Mouse (Mus musculus) neural tube, embryonic 10.5 days (tissue): ENCODE results near the gene Hsd3b4.
"Not testable (repeated sequence)": the region's sequence is repeated elsewhere in the genome, so short reads cannot be mapped to it uniquely, and the experiment has no call there.

Experiments
- DNase-seq: peaks from one replicate; pipeline ENCODE4 v3.0.0-alpha.2; 2017; ENCODE audit warnings: low spot score; ENCODE audit errors: extremely low spot score

The Hsd3b4 gene

DNA sequence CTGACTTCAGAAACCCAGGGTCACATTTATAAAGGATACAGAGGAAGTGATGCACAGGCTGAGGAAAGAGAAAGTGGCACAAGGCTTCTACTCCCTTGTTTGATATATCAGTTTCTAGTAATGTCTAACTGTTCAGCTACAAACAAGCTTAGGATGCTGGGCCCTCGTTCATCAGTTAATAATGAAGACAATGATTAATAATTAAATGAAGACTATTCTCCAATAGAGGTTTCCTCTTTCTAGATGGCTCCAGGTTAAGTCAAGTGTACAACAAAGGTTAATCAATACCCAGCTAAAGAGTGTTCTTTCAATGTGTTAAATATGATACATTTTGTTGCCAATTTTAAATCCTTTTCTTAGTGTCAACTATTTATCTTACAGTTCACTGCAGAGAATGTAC lies at the start of gene Hsd3b4:
TSS of gene Hsd3b4 (minus strand) at position 101 of the 400 bp plus-strand sequence.
- DNase-seq: not testable (repeated sequence)

- DNase-seq: not testable (repeated sequence)
These were observed 40.5 kb upstream of the Hsd3b4 start for GRCm38 (mm10) chr3:98550832-98551231.

- DNase-seq: not testable (repeated sequence)
These were observed 39.9 kb upstream of the Hsd3b4 start for GRCm38 (mm10) chr3:98550215-98550614.

- not testable (repeated sequence) for DNase-seq
These were observed 38.2 kb upstream of the Hsd3b4 start for GRCm38 (mm10) chr3:98548495-98548894.

DNA sequence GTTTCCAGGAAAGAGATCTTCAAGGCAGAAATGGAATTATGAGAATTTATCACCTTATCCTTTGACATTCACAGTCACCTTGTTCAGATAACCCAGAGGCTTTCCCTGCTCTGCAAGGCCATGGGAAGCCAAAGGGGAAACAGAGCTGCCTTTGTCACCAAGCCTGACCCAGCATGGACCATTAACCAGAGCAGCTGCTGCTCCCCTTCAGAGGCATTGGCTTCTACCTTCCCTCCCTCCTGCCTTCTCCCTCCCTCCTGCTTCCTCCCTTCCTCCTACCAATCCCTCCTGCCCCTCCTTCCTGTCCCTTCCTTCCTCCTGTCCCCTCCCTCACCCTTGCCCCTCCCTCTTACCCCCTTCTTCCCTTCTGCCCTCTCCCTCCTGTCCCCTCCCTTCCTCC lies 37.3 kb upstream of the Hsd3b4 start:
- not testable (repeated sequence) for DNase-seq

DNA sequence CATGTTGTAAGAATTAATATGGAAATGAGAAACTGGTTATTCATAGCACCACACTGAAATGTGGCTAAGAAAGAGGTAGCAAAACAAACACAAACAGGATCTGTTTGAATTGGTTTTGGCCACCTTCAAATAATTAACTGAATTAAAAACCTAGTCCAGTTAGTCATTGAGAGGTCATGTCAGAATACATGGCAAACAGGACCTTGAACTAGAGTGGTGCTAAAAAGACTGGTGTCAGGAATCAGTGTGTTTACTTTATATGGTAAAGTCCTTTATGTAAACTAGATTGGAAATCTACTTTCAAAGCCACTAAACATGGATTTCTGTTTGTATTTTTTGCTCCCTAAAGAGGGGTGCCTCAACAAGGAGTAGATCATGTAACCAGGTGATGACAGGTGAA lies 14.7 kb upstream of the Hsd3b4 start:
- not testable (repeated sequence) for DNase-seq

GRCm38 (mm10) chr3:98524552-98524951 lies 14.2 kb upstream of the Hsd3b4 start:
- DNase-seq: not testable (repeated sequence)

- DNase-seq: not testable (repeated sequence)
These were observed 12.5 kb upstream of the Hsd3b4 start for GRCm38 (mm10) chr3:98522779-98523178.

DNA sequence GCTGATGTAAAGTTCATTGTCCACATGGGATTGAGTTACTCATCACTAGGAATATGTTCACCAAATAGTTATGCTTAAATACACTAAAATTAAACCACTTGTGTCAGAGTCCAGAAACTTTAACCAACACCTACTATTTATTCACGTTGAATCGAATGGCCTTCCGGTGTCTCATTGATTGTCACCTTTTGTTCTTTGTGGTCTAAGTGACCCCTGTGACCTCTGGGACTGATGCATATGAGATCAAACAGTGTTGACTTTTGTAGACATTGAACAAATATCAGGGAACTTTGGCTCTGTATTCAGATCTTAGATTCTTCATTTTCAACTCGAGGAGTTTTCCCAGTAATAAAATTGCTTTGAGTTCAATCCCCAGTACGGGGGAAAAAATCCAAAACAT lies 3.1 kb downstream of the Hsd3b4 start:
- not testable (repeated sequence) for DNase-seq

DNA sequence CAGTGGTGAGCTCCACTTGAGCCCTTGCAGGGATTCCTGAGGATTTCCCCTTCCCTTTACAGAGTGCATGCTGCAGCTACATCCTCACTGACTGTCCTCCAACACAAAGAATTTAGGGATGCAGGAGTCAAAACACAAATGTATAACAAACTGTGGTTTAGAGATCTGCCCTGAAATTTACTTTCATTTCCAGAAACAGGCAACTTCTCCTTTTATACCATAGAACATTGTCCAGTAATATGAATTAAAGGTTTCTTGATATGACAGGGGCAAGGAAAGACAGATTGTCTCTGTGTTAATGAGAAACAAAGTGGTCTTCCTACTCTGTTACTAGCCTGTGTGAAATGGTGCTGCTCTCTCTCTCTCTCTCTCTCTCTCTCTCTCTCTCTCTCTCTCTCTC lies 12.9 kb downstream of the Hsd3b4 start:
- DNase-seq: not testable (repeated sequence)

GRCm38 (mm10) chr3:98496762-98497161 lies 13.6 kb downstream of the Hsd3b4 start:
- not testable (repeated sequence) for DNase-seq

- not testable (repeated sequence) for DNase-seq
These were observed 15.3 kb downstream of the Hsd3b4 start for GRCm38 (mm10) chr3:98495055-98495454.

- not testable (repeated sequence) for DNase-seq
These were observed 16.1 kb downstream of the Hsd3b4 start for GRCm38 (mm10) chr3:98494184-98494583.

DNA sequence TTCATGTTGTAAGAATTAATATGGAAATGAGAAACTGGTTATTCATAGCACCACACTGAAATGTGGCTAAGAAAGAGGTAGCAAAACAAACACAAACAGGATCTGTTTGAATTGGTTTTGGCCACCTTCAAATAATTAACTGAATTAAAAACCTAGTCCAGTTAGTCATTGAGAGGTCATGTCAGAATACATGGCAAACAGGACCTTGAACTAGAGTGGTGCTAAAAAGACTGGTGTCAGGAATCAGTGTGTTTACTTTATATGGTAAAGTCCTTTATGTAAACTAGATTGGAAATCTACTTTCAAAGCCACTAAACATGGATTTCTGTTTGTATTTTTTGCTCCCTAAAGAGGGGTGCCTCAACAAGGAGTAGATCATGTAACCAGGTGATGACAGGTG lies 38.8 kb downstream of the Hsd3b4 start:
- DNase-seq: not testable (repeated sequence)

GRCm38 (mm10) chr3:98471057-98471456 lies 39.3 kb downstream of the Hsd3b4 start:
- not testable (repeated sequence) for DNase-seq

DNA sequence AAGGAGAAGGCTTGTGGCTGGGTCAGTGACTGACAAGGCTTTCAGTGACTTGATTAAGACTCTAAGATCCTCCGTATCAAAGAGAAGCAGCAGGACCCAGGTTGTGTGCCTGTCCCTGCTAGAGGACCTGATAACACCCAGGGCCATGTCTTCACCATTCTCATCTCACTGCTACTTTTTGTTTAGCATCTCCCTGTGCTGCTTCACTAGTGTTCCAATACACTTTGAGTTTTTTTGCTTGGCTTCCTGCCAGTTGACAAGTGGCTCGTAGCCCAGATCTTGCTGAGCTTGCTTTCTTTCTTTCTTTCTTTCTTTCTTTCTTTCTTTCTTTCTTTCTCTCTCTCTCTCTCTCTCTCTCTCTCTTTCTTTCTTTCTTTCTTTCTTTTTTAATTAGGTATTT lies 41.0 kb downstream of the Hsd3b4 start:
- DNase-seq: not testable (repeated sequence)

GRCm38 (mm10) chr3:98457026-98457425 lies 53.3 kb downstream of the Hsd3b4 start, which contains the start of gene Gm4450:
Gene Gm4450, minus strand, starts transcription at chr3:98457126.
- not testable (repeated sequence) for DNase-seq

DNA sequence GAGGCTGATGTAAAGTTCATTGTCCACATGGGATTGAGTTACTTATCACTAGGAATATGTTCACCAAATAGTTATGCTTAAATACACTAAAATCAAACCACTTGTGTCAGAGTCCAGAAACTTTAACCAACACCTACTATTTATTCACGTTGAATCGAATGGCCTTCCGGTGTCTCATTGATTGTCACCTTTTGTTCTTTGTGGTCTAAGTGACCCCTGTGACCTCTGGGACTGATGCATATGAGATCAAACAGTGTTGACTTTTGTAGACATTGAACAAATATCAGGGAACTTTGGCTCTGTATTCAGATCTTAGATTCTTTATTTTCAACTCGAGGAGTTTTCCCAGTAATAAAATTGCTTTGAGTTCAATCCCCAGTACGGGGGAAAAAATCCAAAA lies 56.5 kb downstream of the Hsd3b4 start:
- DNase-seq: not testable (repeated sequence)
